ENCODE assay signal across 7 mouse cellular contexts in the genomic region with DNA sequence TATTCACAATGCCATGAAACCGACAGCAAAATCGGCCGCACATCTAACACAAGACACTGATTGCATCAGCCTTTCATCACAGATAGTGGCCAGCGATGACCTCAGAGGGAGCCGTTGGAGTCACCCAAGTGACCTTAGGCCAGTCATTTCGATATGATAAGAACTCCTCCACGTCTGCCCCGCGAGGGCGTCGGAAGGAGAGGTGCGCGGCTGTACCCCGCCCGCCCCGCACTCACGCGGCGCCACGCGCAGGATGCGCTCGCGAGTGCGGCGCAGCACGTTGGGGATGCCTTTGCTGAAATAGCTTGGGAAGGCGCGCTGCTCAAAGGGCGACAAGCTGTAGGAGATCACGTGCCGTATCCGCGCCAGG. TPM values are rescaled to one million over a fixed set of nuclear protein-coding genes. Genes with fewer than 3 reads are reported as not detected.
DNase-seq lines count a peak whose midpoint lies in the region; ATAC-seq and TF ChIP-seq lines count a peak whose summit lies in the region.

No protein-coding gene starts in this region.

- peak overlapping the region; percentile 74 for H3K4me3 ChIP-seq in left cerebral cortex, adult 2 months
- peak overlapping the region; percentile 85 for H3K4me3 ChIP-seq in brown adipose tissue, adult 24 weeks (ENCODE audit: insufficient read depth, low read depth, low read length)
- peak overlapping the region; percentile 96 for H3K4me3 ChIP-seq in hindbrain, embryonic 11.5 days (ENCODE audit: low read depth, low read length)

- ATAC-seq in hindbrain, embryonic 11.5 days (ENCODE audit: low FRiP score): no peak
- ATAC-seq in megakaryocyte progenitor cell, adult 5-6 weeks (replicated peaks; ENCODE audit: poor library complexity): peak; percentile 13

- peak overlapping the region; percentile 90 for H3K9ac ChIP-seq in hindbrain, embryonic 11.5 days (ENCODE audit: low read depth, low read length)

- no peaks in the 10 kb centered on the region for H3K9me3 ChIP-seq in hindbrain, embryonic 11.5 days (ENCODE audit: control insufficient read depth, low read length)

- intact Hi-C loops in left cerebral cortex, adult 2 months (cut with DNase I): loop anchor here (2.0 kb wide), 1 partner anchor 129 kb away; a partner anchor contains a TSS
- intact Hi-C loops in left cerebral cortex, postnatal 14 days (cut with DNase I): loop anchor here (5.0 kb wide), 1 partner anchor 37 kb away; no protein-coding TSS in a partner anchor

- H3K36me3 ChIP-seq in hindbrain, embryonic 11.5 days (ENCODE audit: control insufficient read depth, insufficient read depth, low read length): 0 out of 2 replicates have a peak, but pooled peaks cover 4% of the 10 kb centered on the region

- no peak for TF ChIP-seq CTCF in left cerebral cortex, adult 2 months (IDR thresholded peaks at IDR 0.05)

- no peak for DNase-seq in left cerebral cortex, adult 2 months (ENCODE audit: extremely low spot score in 1 of 2, low spot score in 2 of 2)
- DNase-seq in left cerebral cortex, postnatal 14 days (ENCODE audit: low spot score in 2 of 2): no peak
- DNase-seq in hindbrain, embryonic 11.5 days (ENCODE audit: low spot score): no peak
- DNase-seq in right cerebral cortex, postnatal 36 days (ENCODE audit: low spot score in 2 of 2): no peak
- no peak for DNase-seq in adipocyte (ENCODE audit: low spot score)

- H3K4me1 ChIP-seq in brown adipose tissue, adult 24 weeks (ENCODE audit: control insufficient read depth, insufficient read depth, insufficient read length, low read length): peaks cover 4% of the 10 kb centered on the region
- H3K4me1 ChIP-seq in hindbrain, embryonic 11.5 days (replicated peaks; ENCODE audit: control insufficient read depth, insufficient read depth, low read length): no peaks in the 10 kb centered on the region

- under 1% methylated on average over 34 of the region's 34 CpGs for WGBS in hindbrain, embryonic 11.5 days

- H3K27ac ChIP-seq in left cerebral cortex, adult 2 months: peak overlapping the region; percentile 94
- H3K27ac ChIP-seq in brown adipose tissue, adult 24 weeks (replicated peaks; ENCODE audit: low read depth, low read length): peak overlapping the region; percentile 96
- no peak overlapping the region for H3K27ac ChIP-seq in hindbrain, embryonic 11.5 days (ENCODE audit: low read depth, low read length)

- no peaks in the 10 kb centered on the region for H3K27me3 ChIP-seq in hindbrain, embryonic 11.5 days (ENCODE audit: control insufficient read depth, insufficient read depth, low read length)

- peak overlapping the region; percentile 74 for H3K4me2 ChIP-seq in hindbrain, embryonic 11.5 days (replicated peaks; ENCODE audit: low read depth, low read length)

RNA-seq across cellular contexts. Expression of a gene that starts 0.3 kb away (rescaled TPM):
- total RNA-seq in left cerebral cortex, adult 2 months (2021): 100 to 1,000 TPM; 388 to 436 TPM
- 100 to 1,000 TPM; 556 to 597 TPM for total RNA-seq in left cerebral cortex, postnatal 14 days (2021)
- 4,304 and 4,488 TPM in 2 replicates for polyA plus RNA-seq in brown adipose tissue, adult 24 weeks (2012; ENCODE audit: insufficient read depth, insufficient read length, missing spikeins)
- polyA plus RNA-seq in hindbrain, embryonic 11.5 days (2014; fragmentation: Nextera tagmentation; extraction: Ambion mirVana): 564 and 595 TPM in 2 replicates
- total RNA-seq in megakaryocyte progenitor cell, adult 5-6 weeks (2015): 194 and 224 TPM in 2 replicates
- 30.5 and 42.9 TPM in 2 replicates for total RNA-seq in megakaryocyte progenitor cell, adult 5-6 weeks (2017)

RNA-seq across cellular contexts. Expression of a gene that starts 0.5 kb away (rescaled TPM):
- total RNA-seq in left cerebral cortex, adult 2 months (2021): 1 to 10 TPM in 1 of 2 experiments, under 1 TPM in 1; 0.89 to 1.1 TPM
- 1 to 10 TPM in 1 of 2 experiments, under 1 TPM in 1; 0.55 to 1.1 TPM for total RNA-seq in left cerebral cortex, postnatal 14 days (2021)
- polyA plus RNA-seq in brown adipose tissue, adult 24 weeks (2012; ENCODE audit: insufficient read depth, insufficient read length, missing spikeins): not detected in 2 replicates
- 2.8 and 3.6 TPM in 2 replicates for polyA plus RNA-seq in hindbrain, embryonic 11.5 days (2014; fragmentation: Nextera tagmentation; extraction: Ambion mirVana)
- total RNA-seq in megakaryocyte progenitor cell, adult 5-6 weeks (2015): 0.25 and 0.34 TPM in 2 replicates
- total RNA-seq in megakaryocyte progenitor cell, adult 5-6 weeks (2017): 2.7 TPM in 1 of 2 replicates, not detected in the other

RNA-seq across cellular contexts. Expression of a gene that starts 7.3 kb away (rescaled TPM):
- not detected for total RNA-seq in left cerebral cortex, adult 2 months (2021)
- not detected for total RNA-seq in left cerebral cortex, postnatal 14 days (2021)
- polyA plus RNA-seq in brown adipose tissue, adult 24 weeks (2012; ENCODE audit: insufficient read depth, insufficient read length, missing spikeins): not detected in 2 replicates
- polyA plus RNA-seq in hindbrain, embryonic 11.5 days (2014; fragmentation: Nextera tagmentation; extraction: Ambion mirVana): 0.48 TPM in 1 of 2 replicates, not detected in the other
- total RNA-seq in megakaryocyte progenitor cell, adult 5-6 weeks (2015): not detected in 2 replicates
- total RNA-seq in megakaryocyte progenitor cell, adult 5-6 weeks (2017): not detected in 2 replicates

RNA-seq across cellular contexts. Expression of a gene that starts 26.6 kb away (rescaled TPM):
- total RNA-seq in left cerebral cortex, adult 2 months (2021): under 1 TPM; 0.33 to 0.34 TPM
- not detected for total RNA-seq in left cerebral cortex, postnatal 14 days (2021)
- polyA plus RNA-seq in brown adipose tissue, adult 24 weeks (2012; ENCODE audit: insufficient read depth, insufficient read length, missing spikeins): not detected in 2 replicates
- 0.19 TPM in 1 of 2 replicates, not detected in the other for polyA plus RNA-seq in hindbrain, embryonic 11.5 days (2014; fragmentation: Nextera tagmentation; extraction: Ambion mirVana)
- total RNA-seq in megakaryocyte progenitor cell, adult 5-6 weeks (2015): not detected in 2 replicates
- not detected in 2 replicates for total RNA-seq in megakaryocyte progenitor cell, adult 5-6 weeks (2017)

RNA-seq across cellular contexts. Expression of a gene that starts 26.7 kb away (rescaled TPM):
- 1 to 10 TPM; 5.4 to 6.3 TPM for total RNA-seq in left cerebral cortex, adult 2 months (2021)
- 1 to 10 TPM; 3.8 to 4.6 TPM for total RNA-seq in left cerebral cortex, postnatal 14 days (2021)
- polyA plus RNA-seq in brown adipose tissue, adult 24 weeks (2012; ENCODE audit: insufficient read depth, insufficient read length, missing spikeins): 2.1 and 4.7 TPM in 2 replicates
- polyA plus RNA-seq in hindbrain, embryonic 11.5 days (2014; fragmentation: Nextera tagmentation; extraction: Ambion mirVana): 2.1 and 2.9 TPM in 2 replicates
- total RNA-seq in megakaryocyte progenitor cell, adult 5-6 weeks (2015): 0.02 TPM in 1 of 2 replicates, not detected in the other
- total RNA-seq in megakaryocyte progenitor cell, adult 5-6 weeks (2017): not detected in 2 replicates
